Mouse (Mus musculus) gastrocnemius, postnatal 14 days (tissue): ENCODE measurements around the gene Gab1. TPM values are rescaled to one million over a fixed set of nuclear protein-coding genes. Genes with fewer than 3 reads are reported as not detected.

Experiments used
- DNase-seq: peaks from one replicate; pipeline ENCODE4 v3.0.0; 2021; ENCODE audit warnings: mixed read lengths
- intact Hi-C: fragments of 180-260 bp; cut with DNase I; formaldehyde crosslinking; loops from one replicate; pipeline ENCODE4 v1.15.1; 2025; ENCODE audit warnings: low total_unique reads
- total RNA-seq, 2 experiments: library from RNA; stranded (reverse); gene quantifications; 2 replicates each; pipeline ENCODE4 v1.2.3; 2021

Gene Gab1
- total RNA-seq, 2 experiments from 2014 or later = 12.7 to 15.2 TPM

GRCm38 (mm10) chr8:80875537-80875936, 4.8 kb downstream of the Gab1 start:
- no peak for DNase-seq
- intact Hi-C loops = loop anchor here (5.0 kb wide), 1 partner anchor 98 kb away; no protein-coding TSS in a partner anchor

GRCm38 (mm10) chr8:80873723-80874427, 6.4 kb downstream of the Gab1 start:
- no peak for DNase-seq
- intact Hi-C loops = no loop called here

- intact Hi-C loops = no loop called here
Measured at GRCm38 (mm10) chr8:80872688-80873087, 7.6 kb downstream of the Gab1 start.

GRCm38 (mm10) chr8:80871400-80871799, 8.9 kb downstream of the Gab1 start:
- DNase-seq = no peak
- intact Hi-C loops = no loop called here

More at GRCm38 (mm10) chr8:80872688-80873087, 7.6 kb downstream of the Gab1 start:
- DNase-seq = peak; percentile 31

GRCm38 (mm10) chr8:80870535-80871204, 9.6 kb downstream of the Gab1 start:
- no peak for DNase-seq
- intact Hi-C loops = no loop called here

- no peak for DNase-seq
- intact Hi-C loops = no loop called here
Measured at GRCm38 (mm10) chr8:80869881-80870328, 10.4 kb downstream of the Gab1 start.

GRCm38 (mm10) chr8:80868801-80869323, 11.5 kb downstream of the Gab1 start:
- intact Hi-C loops = no loop called here
- no peak for DNase-seq

GRCm38 (mm10) chr8:80868006-80868702, 12.2 kb downstream of the Gab1 start:
- intact Hi-C loops = no loop called here
- no peak for DNase-seq

GRCm38 (mm10) chr8:80867598-80867997, 12.7 kb downstream of the Gab1 start:
- intact Hi-C loops = no loop called here
- peak; percentile 26 for DNase-seq

- intact Hi-C loops = no loop called here
- peak; percentile 40 for DNase-seq
Measured at GRCm38 (mm10) chr8:80865181-80865784, 15.0 kb downstream of the Gab1 start.

GRCm38 (mm10) chr8:80863393-80863792, 16.9 kb downstream of the Gab1 start:
- no peak for DNase-seq
- intact Hi-C loops = no loop called here

GRCm38 (mm10) chr8:80859180-80859775, 21.0 kb downstream of the Gab1 start:
- DNase-seq = no peak
- intact Hi-C loops = no loop called here

GRCm38 (mm10) chr8:80857851-80858367, 22.4 kb downstream of the Gab1 start:
- DNase-seq = no peak
- intact Hi-C loops = no loop called here

- intact Hi-C loops = no loop called here
- DNase-seq = no peak
Measured at GRCm38 (mm10) chr8:80857128-80857527, 23.2 kb downstream of the Gab1 start.

GRCm38 (mm10) chr8:80856606-80857005, 23.7 kb downstream of the Gab1 start:
- intact Hi-C loops = no loop called here
- no peak for DNase-seq

GRCm38 (mm10) chr8:80853622-80854021, 26.7 kb downstream of the Gab1 start:
- intact Hi-C loops = no loop called here
- DNase-seq = no peak

GRCm38 (mm10) chr8:80853208-80853607, 27.1 kb downstream of the Gab1 start:
- DNase-seq = no peak
- intact Hi-C loops = no loop called here

- intact Hi-C loops = no loop called here
- DNase-seq = no peak
Measured at GRCm38 (mm10) chr8:80852412-80853165, 27.7 kb downstream of the Gab1 start.
